Mouse (Mus musculus) urinary bladder, adult 2 months (tissue): ENCODE results near the gene Iqcf3. TPM values are rescaled to one million over a fixed set of nuclear protein-coding genes. Genes with fewer than 3 reads are reported as not detected.
"Not testable (repeated sequence)": the region's sequence is repeated elsewhere in the genome, so short reads cannot be mapped to it uniquely, and the experiment has no call there.

Experiments
- DNase-seq: peaks from one replicate; pipeline ENCODE4 v3.0.0; 2022; ENCODE audit warnings: low spot score
- polyA plus RNA-seq: library from polyadenylated mRNA; depleted of rRNA; stranded (reverse); fragments of >200 nt; gene quantifications from 2 replicates; pipeline ENCODE4 v1.2.3, GENCODE M21; 2012; rRNA removed

Iqcf3 gene
- polyA plus RNA-seq: not detected in 2 replicates

GRCm38 (mm10) chr9:106561531-106561930 is at the start of gene Iqcf3:
Iqcf3 (minus strand) TSS chr9:106561631.
- no peak for DNase-seq

GRCm38 (mm10) chr9:106610727-106611126 is 49.3 kb upstream of the Iqcf3 start:
- no peak for DNase-seq

DNA sequence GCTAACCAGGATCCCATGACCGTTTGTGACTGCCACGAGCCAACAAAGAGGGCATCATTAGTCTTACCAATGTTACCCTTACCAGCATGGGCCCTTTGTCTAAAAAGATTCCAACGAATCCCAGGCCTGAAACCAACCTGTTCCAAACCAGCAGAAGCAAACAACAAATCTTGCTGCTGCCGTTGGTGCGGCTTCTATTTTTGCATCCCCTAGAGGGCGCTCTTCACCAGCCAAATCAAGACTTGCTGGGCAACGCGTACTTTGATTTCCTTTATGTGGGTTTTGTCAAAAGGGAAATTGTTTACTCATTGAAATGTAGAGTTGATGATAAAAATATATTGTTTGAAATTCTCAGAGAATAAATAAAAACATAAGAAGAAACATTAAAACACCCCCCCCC is 39.1 kb upstream of the Iqcf3 start:
- DNase-seq: no peak

GRCm38 (mm10) chr9:106598466-106598865 is 37.0 kb upstream of the Iqcf3 start:
- DNase-seq: no peak

DNA sequence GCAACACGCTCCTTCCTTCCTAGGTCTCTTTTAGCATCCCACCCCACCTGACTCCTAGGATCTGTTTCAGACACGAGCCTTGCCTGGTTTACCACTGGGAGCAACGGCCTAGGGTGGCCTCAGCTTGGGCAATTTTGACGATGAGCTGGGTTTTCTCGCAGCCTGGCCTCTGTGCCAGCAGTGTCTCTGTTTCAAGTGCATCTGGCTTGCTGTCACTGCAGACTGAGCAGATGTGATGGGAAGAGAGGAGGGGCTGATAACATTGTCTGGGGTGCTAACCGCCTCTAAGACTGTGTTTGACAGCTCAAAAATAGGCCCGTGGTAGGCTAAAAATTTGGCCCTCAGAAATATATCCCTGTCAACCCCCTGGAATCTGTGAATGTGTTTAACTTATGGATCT is 34.4 kb upstream of the Iqcf3 start:
- no peak for DNase-seq

DNA sequence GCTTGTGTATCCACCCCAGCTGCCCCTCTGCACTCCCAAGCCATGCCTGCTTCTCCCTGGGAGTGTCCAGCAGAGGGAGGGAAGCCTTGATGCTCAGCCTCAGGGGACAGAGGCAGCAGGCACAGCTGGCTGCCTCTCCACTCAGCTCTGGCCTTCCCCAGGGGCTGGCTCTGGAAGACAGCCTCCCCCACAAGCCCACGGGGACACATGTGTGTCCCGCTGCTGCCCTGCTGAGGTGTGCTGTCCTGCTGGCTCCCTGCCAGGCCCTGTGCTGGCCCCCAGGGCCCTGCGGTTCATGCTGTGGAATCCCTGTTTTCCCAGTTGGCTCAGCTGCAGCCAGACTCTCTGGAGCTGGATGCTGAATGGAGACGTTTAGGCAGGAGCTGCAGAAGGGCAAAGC is 34.0 kb upstream of the Iqcf3 start:
- not testable (repeated sequence) for DNase-seq

DNA sequence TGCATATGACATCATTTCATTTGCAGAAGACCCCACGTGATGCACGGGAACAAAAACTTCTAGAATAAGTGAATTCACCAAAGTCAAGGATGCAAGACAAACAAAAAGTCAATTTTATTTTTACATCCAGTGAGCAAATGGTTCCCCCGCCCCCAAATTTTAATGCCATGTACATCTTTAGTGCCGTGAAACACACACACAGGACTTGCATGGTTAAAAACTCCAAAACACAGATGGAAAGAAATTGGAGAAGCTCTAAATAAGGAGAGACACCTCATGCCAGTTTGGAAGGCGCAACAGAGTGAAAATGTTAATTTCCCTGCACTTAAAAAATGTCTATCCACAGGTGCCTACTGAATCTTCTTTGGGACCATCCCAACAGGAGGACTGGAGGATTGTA is 30.7 kb upstream of the Iqcf3 start:
- DNase-seq: no peak

- DNase-seq: no peak
Observed at GRCm38 (mm10) chr9:106582552-106582951, 21.1 kb upstream of the Iqcf3 start.

DNA sequence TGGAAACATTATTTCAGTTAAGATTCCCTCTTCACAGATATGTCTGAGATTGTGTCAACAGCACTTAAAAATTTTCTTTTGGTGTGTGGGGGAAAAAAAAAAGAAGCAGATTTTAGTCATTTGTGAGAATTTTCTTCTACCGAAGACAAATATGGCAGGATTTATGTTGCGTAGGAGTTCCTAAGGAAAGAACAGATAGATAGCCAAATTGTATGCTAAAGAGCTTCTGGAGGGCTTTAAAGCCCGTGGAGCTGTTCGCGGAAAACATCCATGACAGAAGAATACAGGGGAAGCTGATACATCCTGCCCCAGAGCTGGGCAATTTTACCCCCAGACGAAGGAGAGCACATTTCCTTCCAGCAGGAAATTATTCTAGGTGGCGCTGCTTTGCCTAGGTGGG is 18.6 kb upstream of the Iqcf3 start:
- DNase-seq: no peak

DNA sequence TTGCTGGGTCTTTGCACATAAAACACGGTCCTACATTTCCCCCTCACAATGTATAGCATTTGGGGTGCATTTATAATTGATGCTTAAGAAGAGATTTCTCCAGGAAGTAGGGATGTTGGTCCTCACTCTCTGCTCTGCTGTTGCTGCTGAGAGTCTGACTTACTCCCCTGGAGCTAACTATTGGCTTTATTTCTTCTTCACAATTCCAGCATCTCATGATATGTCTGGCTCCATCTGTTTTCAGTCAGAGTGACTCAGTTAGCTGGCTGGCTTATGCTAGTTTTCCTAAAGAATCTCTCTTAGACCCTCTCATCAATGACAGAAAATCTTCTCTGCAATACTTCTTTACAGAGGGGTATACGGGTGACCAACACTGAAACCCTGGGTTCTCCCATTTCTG is 14.7 kb upstream of the Iqcf3 start:
- DNase-seq: no peak

GRCm38 (mm10) chr9:106573366-106573765 is 11.9 kb upstream of the Iqcf3 start:
- no peak for DNase-seq

- no peak for DNase-seq
Observed at GRCm38 (mm10) chr9:106572186-106572585, 10.8 kb upstream of the Iqcf3 start.

- no peak for DNase-seq
Observed at GRCm38 (mm10) chr9:106570896-106571295, 9.5 kb upstream of the Iqcf3 start, which contains the start of gene Iqcf4. Iqcf4 (minus strand) TSS chr9:106570996.

- DNase-seq: no peak
Observed at GRCm38 (mm10) chr9:106566437-106566836, 5.0 kb upstream of the Iqcf3 start.

GRCm38 (mm10) chr9:106564025-106564424 is 2.6 kb upstream of the Iqcf3 start:
- DNase-seq: no peak

- DNase-seq: no peak
Observed at GRCm38 (mm10) chr9:106562291-106562690, 860 bp upstream of the Iqcf3 start.

DNA sequence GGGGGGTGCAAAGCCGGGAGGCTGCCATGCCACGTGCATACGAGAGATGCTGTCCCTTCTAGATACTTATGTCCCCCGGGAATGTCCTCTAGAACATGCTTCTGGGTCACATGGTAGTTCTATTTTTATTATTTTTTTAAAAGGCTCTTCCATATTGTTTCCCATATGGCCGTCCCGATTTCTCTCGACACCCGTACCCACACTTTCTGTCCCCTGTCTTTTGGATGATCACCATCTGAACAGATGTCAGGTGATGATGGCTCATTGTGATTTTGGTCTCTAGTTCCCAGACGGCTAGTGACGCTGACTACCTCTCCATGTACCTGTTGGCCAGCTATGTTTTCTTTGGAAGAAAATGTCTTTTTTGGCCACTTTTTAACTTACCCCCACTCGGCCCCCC is 26.5 kb downstream of the Iqcf3 start:
- DNase-seq: no peak

GRCm38 (mm10) chr9:106534296-106534695 is 27.1 kb downstream of the Iqcf3 start:
- no peak for DNase-seq

GRCm38 (mm10) chr9:106531833-106532232 is 29.6 kb downstream of the Iqcf3 start:
- DNase-seq: no peak

DNA sequence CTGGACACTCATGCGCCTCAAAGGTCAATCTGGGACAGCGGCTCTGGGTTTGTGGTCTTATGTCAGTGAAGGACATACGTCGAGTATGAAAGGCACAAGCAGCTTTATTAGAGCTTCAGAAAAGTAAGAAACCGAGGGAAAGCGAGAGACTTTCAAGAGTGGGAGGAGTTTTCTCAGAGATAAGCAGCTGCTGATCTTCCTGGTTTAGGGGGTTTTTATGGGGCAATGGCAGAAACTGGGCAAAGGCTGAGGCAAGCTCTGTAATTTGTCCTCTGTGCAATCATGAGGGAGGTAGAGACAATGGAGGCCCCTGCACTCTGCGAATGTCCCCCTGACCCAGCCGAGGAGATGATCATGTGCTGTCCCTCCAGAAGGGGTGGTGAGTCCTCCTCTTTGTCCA is 41.5 kb downstream of the Iqcf3 start:
- no peak for DNase-seq

DNA sequence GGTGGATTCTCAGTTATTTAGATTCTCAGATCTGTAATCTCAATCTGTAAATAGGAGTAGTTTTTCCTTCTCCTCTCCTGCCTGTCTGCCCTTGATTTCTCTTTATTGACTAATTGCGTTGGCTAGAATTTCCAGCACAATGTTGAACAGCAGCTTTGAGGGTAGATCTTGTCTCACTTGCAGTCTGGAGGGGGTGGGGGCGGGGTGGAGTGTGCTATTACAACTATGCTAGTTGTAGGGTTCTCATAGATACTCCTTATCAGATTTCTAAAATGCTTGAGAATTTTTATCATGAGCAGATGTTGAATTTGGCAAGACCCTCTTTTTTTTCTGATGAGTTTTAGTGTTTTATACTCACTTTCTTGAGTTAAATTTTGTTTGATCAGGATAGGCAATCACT is 42.0 kb downstream of the Iqcf3 start:
- DNase-seq: no peak

DNA sequence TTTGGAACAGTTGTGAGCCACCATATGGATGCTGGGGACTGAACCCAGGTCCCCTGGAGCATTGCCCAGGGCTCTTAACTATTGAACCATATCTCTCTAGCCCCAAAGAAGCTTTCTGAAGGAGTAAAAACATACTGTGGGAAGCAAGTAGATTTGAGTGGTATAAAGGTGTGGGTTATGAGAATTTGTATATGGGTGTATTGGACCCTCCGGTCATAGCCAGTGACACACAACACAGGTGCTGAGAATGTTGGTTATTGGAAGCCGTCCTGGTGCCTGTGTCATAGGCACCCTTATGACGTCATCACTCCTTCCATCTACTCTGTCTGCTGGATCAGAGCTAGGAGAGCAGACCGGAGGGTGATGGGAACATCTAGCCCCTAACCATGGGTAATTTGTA is 47.2 kb downstream of the Iqcf3 start, which contains the start of gene Iqcf5:
Gene Iqcf5, plus strand, starts transcription at position 301 of the 400 bp plus-strand sequence.
- no peak for DNase-seq

- DNase-seq: no peak
Observed at GRCm38 (mm10) chr9:106513566-106513965, 47.9 kb downstream of the Iqcf3 start.

DNA sequence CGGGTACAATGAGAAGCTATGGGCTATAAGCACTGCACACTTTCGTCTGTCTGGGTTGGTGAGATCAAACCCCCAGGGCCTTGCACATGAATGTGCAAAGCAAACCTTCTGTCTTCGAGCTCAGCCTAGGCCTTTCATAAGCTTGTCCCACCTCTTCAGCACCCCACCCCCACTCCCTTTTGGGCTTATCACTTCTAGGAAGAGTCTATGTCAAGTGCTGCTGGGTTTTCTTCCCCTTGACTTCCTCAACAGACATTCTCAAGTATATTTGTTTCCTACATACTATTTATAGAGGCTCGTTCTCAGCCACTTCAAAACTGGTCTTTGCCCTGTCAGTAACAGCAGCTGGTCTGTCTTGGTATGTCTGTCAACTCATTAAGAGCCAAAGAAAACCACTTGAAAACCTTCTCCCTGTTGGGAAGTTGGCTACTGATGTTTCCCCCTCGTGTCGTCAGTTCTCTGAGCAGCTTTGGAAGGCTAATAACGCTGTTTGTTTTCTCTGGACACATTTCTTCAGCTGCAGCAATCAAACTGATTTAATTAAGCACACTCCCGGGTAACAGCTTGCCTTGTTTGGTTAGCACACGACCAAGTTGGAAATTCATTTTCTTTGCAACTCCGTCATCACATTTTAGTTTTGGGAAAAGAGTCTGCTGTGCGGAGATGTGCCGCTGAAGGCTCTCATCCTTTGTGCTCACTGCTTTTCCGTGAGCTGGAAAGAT is 48.5 kb downstream of the Iqcf3 start:
- no peak for DNase-seq
